Mouse (Mus musculus): Measurements from ENCODE around the gene Zfp992. TPM values are rescaled to one million over a fixed set of nuclear protein-coding genes. Genes with fewer than 3 reads are reported as not detected.
A peak's percentile ranks its signal among the peaks of the same experiment; 100 is the strongest.
"Not testable (repeated sequence)": the region's sequence is repeated elsewhere in the genome, so short reads cannot be mapped to it uniquely, and the experiment has no call there.

The Zfp992 gene
- polyA plus RNA-seq (2016; fragmentation: Nextera tagmentation; extraction: Ambion mirVana): 4.2 and 4.8 TPM in 2 replicates

GRCm38 (mm10) chr4:146448950-146449349, at the start of gene Zfp992:
Zfp992 (plus strand) TSS chr4:146449023.
- not testable (repeated sequence) for H3K4me1 ChIP-seq (replicated peaks); H3K27ac ChIP-seq (ENCODE audit: poor library complexity, severe bottlenecking); H3K9ac ChIP-seq; H3K4me3 ChIP-seq; H3K4me2 ChIP-seq; H3K27me3 ChIP-seq (replicated peaks)
- Histone ChIP-seq H3K9me3 (replicated peaks) (peaks cover 37% of the 10 kb centered on the region), H3K36me3 (peaks cover 14% of the 10 kb centered on the region)
- peak; percentile 33; the same call in 1 of the 2 replicates for ATAC-seq (ENCODE audit: insufficient number of reproducible peaks, low FRiP score)
- WGBS: 87% methylated on average over 2 of the region's 2 CpGs

GRCm38 (mm10) chr4:146429467-146429866, 19.4 kb upstream of the Zfp992 start:
- not testable (repeated sequence) for ATAC-seq (ENCODE audit: insufficient number of reproducible peaks, low FRiP score); H3K27ac ChIP-seq (ENCODE audit: poor library complexity, severe bottlenecking); H3K4me1 ChIP-seq (replicated peaks); H3K36me3 ChIP-seq; H3K4me2 ChIP-seq; H3K4me3 ChIP-seq; H3K9ac ChIP-seq; H3K27me3 ChIP-seq (replicated peaks)
- 0% methylated on average over 1 of the region's 1 CpGs for WGBS
- peaks cover 15% of the 10 kb centered on the region for H3K9me3 ChIP-seq (replicated peaks)

GRCm38 (mm10) chr4:146430876-146431275, 17.9 kb upstream of the Zfp992 start:
- WGBS: 55% methylated on average over 2 of the region's 2 CpGs
- H3K4me3 ChIP-seq; H3K9ac ChIP-seq; ATAC-seq (ENCODE audit: insufficient number of reproducible peaks, low FRiP score); H3K36me3 ChIP-seq; H3K4me1 ChIP-seq (replicated peaks); H3K4me2 ChIP-seq; H3K27ac ChIP-seq (ENCODE audit: poor library complexity, severe bottlenecking); H3K9me3 ChIP-seq (replicated peaks); H3K27me3 ChIP-seq (replicated peaks): not testable (repeated sequence)

- H3K4me1 ChIP-seq (replicated peaks); H3K27me3 ChIP-seq (replicated peaks); H3K4me3 ChIP-seq; ATAC-seq (ENCODE audit: insufficient number of reproducible peaks, low FRiP score); H3K36me3 ChIP-seq; H3K27ac ChIP-seq (ENCODE audit: poor library complexity, severe bottlenecking); H3K9ac ChIP-seq; H3K4me2 ChIP-seq: not testable (repeated sequence)
- H3K9me3 ChIP-seq (replicated peaks): peaks cover 14% of the 10 kb centered on the region
- WGBS: 78% methylated on average over 2 of the region's 2 CpGs
These were observed 13.3 kb upstream of the Zfp992 start for GRCm38 (mm10) chr4:146435539-146435938.

- H3K27me3 ChIP-seq (replicated peaks); H3K27ac ChIP-seq (ENCODE audit: poor library complexity, severe bottlenecking); H3K4me3 ChIP-seq; H3K9ac ChIP-seq; H3K4me2 ChIP-seq; ATAC-seq (ENCODE audit: insufficient number of reproducible peaks, low FRiP score); H3K36me3 ChIP-seq; H3K4me1 ChIP-seq (replicated peaks): not testable (repeated sequence)
- H3K9me3 ChIP-seq (replicated peaks): peaks cover 10% of the 10 kb centered on the region
- WGBS: 81% methylated on average over 1 of the region's 2 CpGs
These were observed 11.6 kb upstream of the Zfp992 start for GRCm38 (mm10) chr4:146437256-146437655.

- Histone ChIP-seq H3K9me3 (replicated peaks) (peaks cover 29% of the 10 kb centered on the region), H3K36me3 (peaks cover 11% of the 10 kb centered on the region)
- ATAC-seq (ENCODE audit: insufficient number of reproducible peaks, low FRiP score); H3K4me2 ChIP-seq; H3K4me1 ChIP-seq (replicated peaks); H3K27ac ChIP-seq (ENCODE audit: poor library complexity, severe bottlenecking); H3K4me3 ChIP-seq; H3K9ac ChIP-seq; H3K27me3 ChIP-seq (replicated peaks): not testable (repeated sequence)
These were observed 4.5 kb upstream of the Zfp992 start for GRCm38 (mm10) chr4:146444345-146444744.

- not testable (repeated sequence) for ATAC-seq (ENCODE audit: insufficient number of reproducible peaks, low FRiP score); H3K27me3 ChIP-seq (replicated peaks); H3K9ac ChIP-seq; H3K4me3 ChIP-seq; H3K4me1 ChIP-seq (replicated peaks); H3K4me2 ChIP-seq; H3K27ac ChIP-seq (ENCODE audit: poor library complexity, severe bottlenecking)
- H3K9me3 ChIP-seq (replicated peaks): peaks cover 32% of the 10 kb centered on the region
- peaks cover 11% of the 10 kb centered on the region for H3K36me3 ChIP-seq
These were observed 3.7 kb upstream of the Zfp992 start for GRCm38 (mm10) chr4:146445121-146445520.

GRCm38 (mm10) chr4:146446135-146446534, 2.7 kb upstream of the Zfp992 start:
- not testable (repeated sequence) for H3K9ac ChIP-seq; H3K27ac ChIP-seq (ENCODE audit: poor library complexity, severe bottlenecking); H3K4me1 ChIP-seq (replicated peaks); H3K27me3 ChIP-seq (replicated peaks); H3K4me3 ChIP-seq; H3K4me2 ChIP-seq; ATAC-seq (ENCODE audit: insufficient number of reproducible peaks, low FRiP score)
- Histone ChIP-seq H3K36me3 (peaks cover 11% of the 10 kb centered on the region), H3K9me3 (replicated peaks) (peaks cover 32% of the 10 kb centered on the region)
- 75% methylated on average over 4 of the region's 4 CpGs for WGBS

- H3K27me3 ChIP-seq (replicated peaks); H3K9ac ChIP-seq; H3K4me1 ChIP-seq (replicated peaks); H3K27ac ChIP-seq (ENCODE audit: poor library complexity, severe bottlenecking); H3K4me2 ChIP-seq; ATAC-seq (ENCODE audit: insufficient number of reproducible peaks, low FRiP score); H3K4me3 ChIP-seq: not testable (repeated sequence)
- peaks cover 11% of the 10 kb centered on the region for H3K36me3 ChIP-seq
- 80% methylated on average over 2 of the region's 2 CpGs for WGBS
- H3K9me3 ChIP-seq (replicated peaks): peaks cover 30% of the 10 kb centered on the region
These were observed 1.8 kb upstream of the Zfp992 start for GRCm38 (mm10) chr4:146447016-146447415.

GRCm38 (mm10) chr4:146449711-146450110, 888 bp downstream of the Zfp992 start:
- peak; percentile 10; the same call in 1 of the 2 replicates for ATAC-seq (ENCODE audit: insufficient number of reproducible peaks, low FRiP score)

GRCm38 (mm10) chr4:146452576-146452975, 3.8 kb downstream of the Zfp992 start:
- not testable (repeated sequence) for H3K27ac ChIP-seq (ENCODE audit: poor library complexity, severe bottlenecking); H3K27me3 ChIP-seq (replicated peaks); H3K4me2 ChIP-seq; H3K4me3 ChIP-seq; H3K9ac ChIP-seq; ATAC-seq (ENCODE audit: insufficient number of reproducible peaks, low FRiP score); H3K4me1 ChIP-seq (replicated peaks)
- H3K9me3 ChIP-seq (replicated peaks): peaks cover 51% of the 10 kb centered on the region
- 79% methylated on average over 2 of the region's 2 CpGs for WGBS
- H3K36me3 ChIP-seq: peaks cover 10% of the 10 kb centered on the region; the same call in 1 of the 2 replicates

More at GRCm38 (mm10) chr4:146449711-146450110, 888 bp downstream of the Zfp992 start:
- not testable (repeated sequence) for H3K27me3 ChIP-seq (replicated peaks); H3K27ac ChIP-seq (ENCODE audit: poor library complexity, severe bottlenecking); H3K4me2 ChIP-seq; H3K9ac ChIP-seq; H3K4me3 ChIP-seq; H3K4me1 ChIP-seq (replicated peaks)
- Histone ChIP-seq H3K9me3 (replicated peaks) (peaks cover 39% of the 10 kb centered on the region), H3K36me3 (peaks cover 14% of the 10 kb centered on the region)
- WGBS: 80% methylated on average over 5 of the region's 5 CpGs

GRCm38 (mm10) chr4:146454170-146454569, 5.3 kb downstream of the Zfp992 start:
- 67% methylated on average over 1 of the region's 1 CpGs for WGBS
- peaks cover 56% of the 10 kb centered on the region for H3K9me3 ChIP-seq (replicated peaks)

More at GRCm38 (mm10) chr4:146454170-146454569, 5.3 kb downstream of the Zfp992 start:
- not testable (repeated sequence) for H3K9ac ChIP-seq; H3K4me3 ChIP-seq; H3K4me2 ChIP-seq; H3K27me3 ChIP-seq (replicated peaks); ATAC-seq (ENCODE audit: insufficient number of reproducible peaks, low FRiP score); H3K4me1 ChIP-seq (replicated peaks); H3K27ac ChIP-seq (ENCODE audit: poor library complexity, severe bottlenecking)
- H3K36me3 ChIP-seq: peaks cover 10% of the 10 kb centered on the region; the same call in 1 of the 2 replicates
